Mouse (Mus musculus): ENCODE data around the gene Fcrlb.
A peak's percentile ranks its signal among the peaks of the same experiment; 100 is the strongest.

The Fcrlb gene

DNA sequence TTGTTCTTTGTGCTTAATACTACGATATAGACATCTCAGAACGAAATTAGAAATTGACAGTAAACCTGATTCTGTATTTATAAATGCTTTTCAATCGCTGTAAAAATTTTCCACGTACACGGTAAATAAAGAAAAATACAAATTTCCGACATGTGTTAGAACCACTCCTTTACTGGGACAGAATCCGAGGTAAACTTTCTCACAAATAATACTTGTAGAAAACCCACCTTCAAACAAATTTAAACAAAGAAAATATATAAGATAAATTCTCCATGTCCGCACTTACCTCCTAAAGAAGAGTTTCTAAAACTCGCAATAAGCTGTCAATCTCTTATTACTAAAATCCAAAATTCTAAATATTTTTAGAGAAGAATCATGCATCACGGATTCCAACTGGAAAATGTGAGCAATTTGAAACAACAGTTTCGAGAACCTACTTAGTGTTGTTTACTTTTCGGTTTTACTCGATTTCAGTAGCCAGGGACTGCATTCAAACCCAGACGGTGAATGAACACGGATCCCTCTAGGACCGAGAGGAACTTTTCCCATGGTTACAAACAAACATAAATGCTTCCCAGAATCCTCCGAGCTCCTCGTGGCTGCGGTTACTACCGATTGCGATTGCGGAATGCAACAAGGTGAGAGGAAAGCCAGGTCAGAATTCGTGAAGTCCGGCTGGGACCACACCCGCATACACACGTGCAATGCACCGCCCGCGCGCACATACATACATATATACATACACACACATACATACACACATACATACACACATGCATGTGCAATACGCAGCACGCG, 44.4 kb downstream of the Fcrlb start:
- DNase-seq = peak in 1 of 2 experiments; percentile 21

- DNase-seq = peak; percentile 68 to 76
Observed at GRCm38 (mm10) chr1:170867691-170868105, 45.0 kb downstream of the Fcrlb start, which contains the start of gene Atf6. Gene Atf6 (minus strand): TSS chr1:170867771.

GRCm38 (mm10) chr1:170866992-170867690, 45.6 kb downstream of the Fcrlb start:
- no peak for DNase-seq

GRCm38 (mm10) chr1:170865406-170865805, 47.3 kb downstream of the Fcrlb start:
- no peak for DNase-seq

DNA sequence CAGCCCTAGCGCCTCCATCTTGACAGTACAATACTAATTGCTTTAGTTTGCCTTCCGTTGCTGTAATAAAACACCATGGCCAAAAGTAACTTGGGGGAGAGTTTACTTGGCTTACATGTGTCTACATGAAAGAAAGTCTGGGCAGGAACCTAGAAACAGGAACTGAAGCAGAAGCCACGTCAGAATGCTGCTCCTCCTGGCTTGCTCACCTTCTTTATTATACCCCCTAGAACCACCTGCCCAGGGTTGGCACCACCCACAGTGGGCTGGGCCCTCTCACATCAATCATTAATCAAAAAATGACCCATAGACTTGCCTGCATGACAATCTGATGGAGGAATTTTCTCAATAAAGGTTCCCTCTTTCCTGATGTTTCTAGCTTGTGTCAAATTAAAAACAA, 48.0 kb downstream of the Fcrlb start:
- no peak for DNase-seq

DNA sequence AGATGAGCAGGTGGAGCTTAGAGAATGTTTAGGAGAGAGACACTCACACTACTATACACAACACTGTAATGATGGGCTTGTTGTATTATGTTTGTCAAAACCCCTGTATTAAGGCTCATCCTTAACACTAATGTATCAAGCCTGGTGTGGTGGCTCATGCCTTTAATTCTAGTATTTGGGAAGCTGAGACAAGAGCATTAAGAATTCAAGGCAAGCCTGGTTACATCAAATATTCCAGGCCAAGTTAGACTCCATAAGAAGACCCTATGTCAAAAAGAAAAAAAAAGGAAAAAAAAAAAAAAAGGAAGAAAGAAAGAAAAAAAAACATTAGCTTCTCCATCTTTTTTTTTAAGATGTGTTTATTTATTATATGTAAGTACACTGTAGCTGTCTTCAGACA, 48.5 kb downstream of the Fcrlb start:
- DNase-seq = no peak

GRCm38 (mm10) chr1:170863033-170863432, 49.7 kb downstream of the Fcrlb start:
- peak; percentile 11 to 47 for DNase-seq

DNA sequence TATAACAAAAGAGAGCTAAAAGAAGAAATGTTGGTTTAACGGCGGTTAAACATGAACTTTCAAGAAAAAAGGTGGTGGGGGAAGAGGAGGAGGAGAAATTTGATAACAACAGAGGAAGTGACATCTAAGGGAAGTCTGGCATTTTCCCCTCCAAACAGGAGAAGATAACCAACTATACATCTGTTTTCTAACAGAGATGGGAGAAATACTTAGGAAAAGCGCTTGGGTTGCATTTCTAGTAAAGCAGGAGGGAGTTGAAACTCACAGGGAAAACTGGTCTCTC, 50.4 kb downstream of the Fcrlb start:
- DNase-seq = no peak

DNA sequence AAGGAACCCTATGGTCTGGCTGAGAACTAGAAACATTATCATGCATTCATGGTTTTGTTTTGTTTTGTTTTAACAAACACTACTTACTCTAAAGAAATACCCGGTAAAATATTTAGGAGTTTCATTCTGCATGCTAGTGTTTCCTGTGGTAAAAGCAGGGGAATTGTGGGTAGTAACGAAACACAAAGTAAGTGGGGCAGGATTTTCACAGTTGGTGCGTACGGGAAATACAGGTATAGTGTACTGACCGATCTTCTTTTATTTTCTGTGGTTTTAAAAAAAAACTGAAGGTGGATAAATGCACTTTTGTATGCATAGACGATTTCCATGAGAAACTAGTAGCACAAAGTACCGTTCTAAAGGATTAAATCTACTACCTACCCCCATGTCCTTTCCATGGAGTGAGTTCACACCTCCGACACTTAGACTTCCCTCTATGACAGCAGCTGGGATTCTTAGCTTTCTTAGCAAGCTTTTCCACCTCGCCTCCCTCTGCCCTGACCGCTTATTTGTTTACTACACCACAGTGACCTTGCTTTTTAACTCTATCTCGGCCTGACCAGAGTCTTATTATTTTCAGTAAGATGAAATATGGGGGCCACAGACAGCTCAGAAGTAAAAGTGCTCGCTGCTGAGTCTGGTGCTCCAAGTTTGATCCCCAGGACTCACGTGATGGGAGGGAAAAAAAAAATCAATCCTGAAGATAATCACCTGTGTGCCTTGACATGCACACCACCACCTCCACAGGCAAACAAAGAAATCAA, 50.9 kb downstream of the Fcrlb start:
- DNase-seq = no peak

- DNase-seq = no peak
Observed at GRCm38 (mm10) chr1:170858872-170859271, 53.9 kb downstream of the Fcrlb start.

- no peak for DNase-seq
Observed at GRCm38 (mm10) chr1:170857369-170857768, 55.4 kb downstream of the Fcrlb start.

Measured in thymus, adult 18-20 months (tissue).